Mouse (Mus musculus): ENCODE results near the gene Ufsp2. TPM values are rescaled to one million over a fixed set of nuclear protein-coding genes. Genes with fewer than 3 reads are reported as not detected.

Ufsp2 gene
- total RNA-seq, 4 experiments from 2014 or later: 48.2 to 55.4 (median 53.8) TPM

DNA sequence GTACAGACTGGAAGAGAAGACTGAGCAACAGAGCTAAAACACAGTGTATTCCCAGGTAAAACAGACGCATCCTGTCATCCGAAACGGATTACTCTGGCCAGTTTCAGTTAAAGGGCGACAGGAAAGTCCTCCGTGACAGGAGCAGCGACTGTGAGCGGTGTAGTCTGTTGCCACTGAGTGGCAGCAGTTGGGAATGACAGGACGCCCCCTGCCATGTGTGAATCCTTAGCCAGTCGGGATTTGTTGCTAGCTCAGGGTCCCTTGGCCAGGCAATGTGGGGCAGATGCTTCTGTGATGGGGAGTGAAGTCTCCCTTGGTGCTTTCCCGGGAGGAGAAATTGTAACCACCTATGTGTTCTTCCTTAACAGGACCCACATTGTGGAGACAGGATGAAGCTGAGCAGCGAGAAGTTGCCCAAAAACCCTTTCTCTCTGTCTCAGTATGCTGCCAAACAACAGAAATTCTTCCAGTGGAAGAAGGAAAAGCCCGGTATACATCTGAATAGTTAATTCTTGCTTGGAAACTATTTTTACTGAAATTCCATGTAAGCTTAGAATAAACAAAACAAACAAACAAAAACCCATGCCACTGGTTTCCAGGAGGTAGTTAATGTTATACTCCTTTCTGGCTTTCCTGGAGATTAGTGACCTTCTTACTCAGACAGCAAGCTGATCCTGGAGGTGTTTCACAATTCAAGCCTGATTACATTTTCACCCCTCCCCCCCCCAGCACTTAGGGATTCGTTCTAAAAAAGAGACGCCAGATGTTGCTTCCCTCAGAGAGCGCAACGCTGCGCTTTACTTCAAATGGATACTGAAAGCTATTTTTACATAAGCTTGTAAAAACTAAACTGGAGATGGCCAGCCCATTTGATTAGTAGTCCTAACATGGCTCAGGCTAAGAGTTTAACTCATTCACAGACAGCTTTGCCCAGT lies 35.7 kb downstream of the Ufsp2 start:
- DNase-seq (ENCODE audit: low spot score in 2 of 2): no peak

DNA sequence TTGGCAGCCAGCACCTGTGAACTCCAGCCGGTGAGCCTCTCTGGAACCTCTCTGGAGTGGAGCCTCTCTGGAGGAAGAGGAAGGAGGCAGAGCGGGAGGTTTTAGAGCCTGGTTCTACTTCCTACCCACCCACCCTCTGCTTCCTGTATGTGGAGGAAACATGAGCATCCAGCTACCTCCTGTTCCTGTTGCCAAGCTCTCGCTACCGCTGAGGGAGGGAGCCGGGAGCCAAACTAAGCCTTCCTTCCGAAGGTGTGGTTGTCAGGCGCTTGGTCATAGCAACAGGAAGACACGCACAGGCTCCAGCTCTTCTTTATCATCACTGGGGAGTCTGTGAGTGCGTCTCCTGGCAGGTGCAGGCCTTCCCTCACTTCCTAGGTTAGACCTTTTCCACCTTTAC lies 46.9 kb downstream of the Ufsp2 start:
- no peak for DNase-seq (ENCODE audit: low spot score in 2 of 2)

DNA sequence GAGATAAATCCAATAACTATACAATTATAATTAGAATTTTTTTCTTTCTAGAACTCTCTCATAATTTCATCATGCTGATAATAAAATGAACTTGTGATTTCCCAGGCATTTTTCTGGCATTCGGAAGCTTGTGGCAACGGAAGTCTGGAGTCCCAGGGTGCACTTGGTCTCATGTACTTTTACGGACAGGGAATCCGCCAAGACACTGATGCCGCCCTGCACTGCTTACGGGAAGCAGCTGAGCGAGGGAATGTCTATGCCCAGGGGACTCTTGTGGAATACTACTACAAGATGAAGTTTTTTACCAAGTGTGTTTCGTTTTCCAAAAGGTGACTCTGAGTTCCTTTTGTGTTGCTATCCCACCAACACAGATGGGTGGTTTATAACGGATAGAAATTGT lies 47.4 kb downstream of the Ufsp2 start:
- no peak for DNase-seq (ENCODE audit: low spot score in 2 of 2)

DNA sequence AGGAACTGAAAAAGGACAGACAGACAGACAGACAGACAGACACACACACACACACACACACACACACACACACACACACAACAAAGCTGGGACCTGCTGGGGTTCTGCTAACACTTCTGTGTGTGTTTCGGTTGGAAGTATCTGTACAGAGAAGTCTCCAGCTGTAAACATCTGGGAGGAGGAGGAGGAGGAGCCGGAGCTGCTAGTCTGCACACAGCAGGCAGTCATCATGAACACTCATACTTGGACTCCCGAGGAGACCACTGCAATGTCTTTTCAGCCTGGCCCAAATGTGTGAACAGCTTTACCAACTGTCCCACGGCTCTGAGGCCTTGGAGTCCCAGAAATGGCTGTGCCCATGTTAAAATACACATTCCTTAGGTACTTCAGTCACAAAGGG lies 49.1 kb downstream of the Ufsp2 start:
- no peak for DNase-seq (ENCODE audit: low spot score in 2 of 2)

DNA sequence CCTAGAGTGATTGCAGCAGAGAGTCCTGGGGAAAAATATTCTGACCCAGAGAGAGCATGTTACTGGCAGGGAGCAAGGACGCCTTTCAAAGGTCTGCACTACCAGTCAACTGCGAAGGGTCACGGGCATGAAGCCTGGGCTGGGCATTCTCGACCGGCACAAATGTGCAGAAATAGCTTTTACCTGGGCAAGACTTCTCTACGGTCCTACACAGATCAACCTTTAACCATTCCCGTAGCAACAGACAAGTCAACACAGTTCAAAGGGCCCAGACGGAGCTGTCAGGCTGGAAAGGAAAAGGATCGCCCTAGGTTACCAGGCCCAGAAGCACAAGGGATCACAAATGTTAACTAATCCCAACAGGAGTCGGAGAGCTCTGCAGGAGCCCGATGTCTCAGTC lies 60.9 kb downstream of the Ufsp2 start:
- DNase-seq (ENCODE audit: low spot score in 2 of 2): no peak

DNA sequence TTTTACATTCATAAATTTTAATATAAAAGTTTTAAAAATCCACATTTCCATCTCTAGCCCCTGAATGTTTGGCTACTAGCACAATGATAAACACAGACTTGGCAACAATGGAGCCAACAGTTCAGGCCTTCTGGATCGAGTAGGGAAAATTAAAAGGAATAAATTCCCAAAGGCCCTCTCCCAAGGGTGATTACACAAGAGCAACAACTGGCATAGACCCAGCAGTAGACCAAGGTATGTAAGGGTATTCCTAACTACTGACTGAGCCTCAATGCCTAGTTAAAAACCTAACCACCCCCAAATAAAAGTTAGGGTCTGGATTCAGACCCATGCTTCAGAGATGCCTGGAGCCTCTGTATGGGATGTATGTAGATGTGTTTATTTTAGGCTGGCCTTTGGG lies 64.3 kb downstream of the Ufsp2 start:
- DNase-seq (ENCODE audit: low spot score in 2 of 2): no peak

DNA sequence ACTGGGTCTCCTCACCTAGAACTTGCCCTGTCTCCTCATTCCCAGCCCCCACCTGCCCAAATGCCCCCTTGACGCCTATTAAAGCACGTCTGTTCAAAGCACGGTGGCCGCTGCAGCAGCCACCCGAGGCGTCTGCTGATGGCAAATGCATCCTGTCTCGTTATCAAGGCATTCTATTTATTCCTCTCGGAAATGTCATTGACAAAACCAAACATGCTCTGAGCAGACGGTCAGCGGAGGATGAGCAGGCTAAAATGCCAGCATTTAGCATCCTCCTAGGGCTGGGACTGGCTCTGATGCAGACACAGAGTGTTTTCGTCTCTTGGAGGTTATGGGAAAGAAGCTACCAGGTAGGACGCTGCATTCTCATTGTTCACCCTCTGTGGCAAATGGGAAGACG lies 64.9 kb downstream of the Ufsp2 start:
- DNase-seq (ENCODE audit: low spot score in 2 of 2): peak; percentile 46 to 48

Other genes starting within 250 kb of the Ufsp2 start
- gene Pdlim3, start 90.1 kb upstream of the Ufsp2 start, total RNA-seq (2022): 1 to 10 TPM in 2 of 4 experiments, under 1 TPM in 2; 0.97 to 2.0 (median 1.3) TPM
- 1 to 10 TPM in 1 of 4 experiments, under 1 TPM in 3; 0.45 to 1.2 (median 0.67) TPM for gene Ccdc110, start 40.9 kb upstream of the Ufsp2 start, total RNA-seq (2022)
- 1 to 10 TPM; 2.5 to 4.6 (median 3.7) TPM for gene 1700029J07Rik, start 276 bp upstream of the Ufsp2 start, total RNA-seq (2022)
- gene Lrp2bp, start 23.8 kb downstream of the Ufsp2 start, total RNA-seq (2022): under 1 TPM; 0.18 to 0.91 (median 0.43) TPM
- 1 to 10 TPM; 7.5 to 8.7 (median 8.4) TPM for gene Ankrd37, start 30.2 kb downstream of the Ufsp2 start, total RNA-seq (2022)
- 10 to 100 TPM; 21.7 to 27.2 (median 25.2) TPM for gene Cfap97, start 176.2 kb downstream of the Ufsp2 start, total RNA-seq (2022)
- gene Snx25, start 176.6 kb downstream of the Ufsp2 start, total RNA-seq (2022): 10 to 100 TPM; 39.4 to 46.0 (median 42.8) TPM
- 100 to 1,000 TPM; 495 to 555 (median 531) TPM for gene Slc25a4, start 235.8 kb downstream of the Ufsp2 start, total RNA-seq (2022)

Measured in layer of hippocampus, adult 8-10 months (tissue).